Mouse (Mus musculus): Measurements from ENCODE around the gene Gm20671.
"Not testable (repeated sequence)": the region's sequence is repeated elsewhere in the genome, so short reads cannot be mapped to it uniquely, and the experiment has no call there.

Gene Gm20671

DNA sequence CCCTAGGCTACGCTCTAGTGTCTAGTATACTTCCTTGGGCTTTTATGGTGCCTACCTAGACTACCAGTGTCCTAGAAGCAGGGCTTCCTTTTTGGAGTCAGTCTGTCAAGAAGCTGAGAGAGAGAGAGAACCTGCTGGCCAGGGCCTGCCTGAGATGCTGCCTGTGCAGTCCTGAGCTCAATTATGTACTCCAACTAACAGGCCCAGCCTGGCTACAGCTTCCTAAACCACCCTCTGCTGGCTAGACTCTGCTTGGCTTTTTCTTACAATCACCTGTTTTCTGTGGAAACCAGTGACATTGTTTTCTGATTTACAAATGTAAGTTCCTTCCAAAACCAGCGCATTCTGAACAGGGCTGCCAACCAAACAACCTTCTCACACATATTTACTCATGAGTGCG is 86.8 kb downstream of the Gm20671 start:
- ATAC-seq (ENCODE audit: insufficient number of reproducible peaks, low FRiP score, low TSS enrichment) = no peak

DNA sequence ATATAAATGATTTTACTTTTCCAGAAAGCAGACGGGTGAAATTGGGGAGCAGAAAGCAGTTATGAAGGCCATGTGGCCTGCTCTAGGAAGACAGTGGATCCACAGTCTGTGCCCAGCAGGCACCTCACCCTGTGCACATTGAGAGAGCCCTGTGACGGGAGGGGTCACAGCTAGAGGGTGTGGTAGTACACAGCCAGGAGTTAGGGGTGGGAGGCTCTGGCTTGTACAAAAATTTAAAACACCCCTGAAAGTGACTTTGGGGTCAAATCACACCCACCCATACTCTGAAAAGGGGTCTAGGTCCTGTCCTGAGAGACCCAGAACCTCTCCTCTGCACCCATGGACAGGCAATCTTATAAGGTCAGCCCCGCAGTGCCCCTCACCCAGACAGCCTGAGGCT is 90.1 kb downstream of the Gm20671 start:
- ATAC-seq (ENCODE audit: insufficient number of reproducible peaks, low FRiP score, low TSS enrichment) = not testable (repeated sequence)

DNA sequence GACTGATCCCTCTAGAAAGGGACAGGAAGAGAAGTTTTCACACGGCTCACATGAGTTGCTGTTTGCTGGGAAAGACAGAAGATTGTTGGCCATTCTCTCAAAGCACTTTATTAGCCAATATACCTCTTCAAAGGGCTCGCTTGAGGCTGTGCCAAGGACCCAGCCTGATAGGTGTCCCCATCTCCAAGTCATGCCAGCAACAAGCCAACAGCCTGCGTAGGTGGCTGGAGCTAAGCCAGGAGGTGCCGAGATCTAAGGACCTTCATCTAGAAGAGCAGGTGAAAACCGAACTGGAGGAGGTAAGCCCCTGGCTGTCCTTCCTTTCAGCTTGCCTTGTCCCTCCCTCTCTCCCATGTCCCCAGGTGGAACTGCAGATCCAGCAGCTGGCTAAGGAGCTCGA is 91.1 kb downstream of the Gm20671 start:
- no peak for ATAC-seq (ENCODE audit: insufficient number of reproducible peaks, low FRiP score, low TSS enrichment)

DNA sequence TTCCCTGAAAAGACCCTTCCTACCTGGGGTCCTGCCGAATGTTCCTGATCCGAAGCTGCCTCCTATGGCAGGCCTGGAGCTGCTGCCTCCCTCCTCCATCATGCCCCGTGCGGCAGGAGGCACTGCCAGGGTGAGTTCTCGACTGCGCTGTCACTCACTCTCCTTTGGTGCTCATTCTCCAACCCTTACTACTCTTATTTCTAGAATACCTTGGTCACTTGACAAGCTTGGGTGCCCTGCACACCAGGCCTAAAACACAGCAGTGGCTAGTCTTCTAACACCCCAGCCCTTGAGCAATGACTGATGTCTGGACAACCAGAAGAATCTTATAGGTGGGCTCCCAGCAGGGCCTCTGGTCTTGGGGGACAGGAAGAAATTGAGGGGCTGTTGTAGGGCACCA is 93.0 kb downstream of the Gm20671 start:
- peak; percentile 43; the same call in 1 of the 2 replicates for ATAC-seq (ENCODE audit: insufficient number of reproducible peaks, low FRiP score, low TSS enrichment)

DNA sequence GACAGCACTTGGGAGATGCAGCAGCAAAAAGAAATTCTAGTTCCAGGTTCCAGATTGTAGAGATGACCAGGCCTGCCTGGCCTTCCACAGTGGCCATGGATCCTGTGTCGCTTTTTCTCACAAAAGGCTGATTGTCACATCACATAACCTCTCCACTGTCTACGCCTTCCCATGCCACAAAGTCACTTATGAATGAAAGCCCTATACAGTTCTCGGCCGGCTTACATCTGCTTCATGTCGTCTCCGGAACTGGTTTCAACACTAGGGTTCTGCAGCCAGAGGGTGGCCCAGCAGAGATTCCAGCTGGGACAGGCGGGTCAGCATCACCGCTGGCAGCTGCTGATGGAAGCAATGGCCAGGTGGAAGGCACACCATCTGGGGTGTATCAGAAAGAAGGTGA is 98.1 kb downstream of the Gm20671 start:
- no peak for ATAC-seq (ENCODE audit: insufficient number of reproducible peaks, low FRiP score, low TSS enrichment)

DNA sequence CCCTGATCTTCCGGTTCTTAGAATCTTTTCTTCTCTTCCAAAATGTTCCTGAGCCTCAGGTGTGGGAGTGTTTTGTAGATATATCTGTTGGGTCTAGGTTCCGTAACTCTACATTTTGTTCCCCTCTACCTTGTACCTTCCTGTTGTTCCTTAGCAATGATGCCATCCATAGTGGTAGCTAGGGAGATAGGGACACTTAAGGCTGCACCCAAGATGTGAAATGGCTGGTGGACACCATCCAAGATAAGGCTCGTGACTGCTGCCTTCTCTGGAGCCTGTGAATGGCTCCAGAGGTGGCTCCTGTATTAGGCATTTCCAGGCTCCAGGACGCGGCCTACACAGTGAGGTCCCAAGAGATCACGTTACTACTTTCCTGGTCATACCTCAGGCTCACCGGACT is 98.6 kb downstream of the Gm20671 start:
- no peak for ATAC-seq (ENCODE audit: insufficient number of reproducible peaks, low FRiP score, low TSS enrichment)

DNA sequence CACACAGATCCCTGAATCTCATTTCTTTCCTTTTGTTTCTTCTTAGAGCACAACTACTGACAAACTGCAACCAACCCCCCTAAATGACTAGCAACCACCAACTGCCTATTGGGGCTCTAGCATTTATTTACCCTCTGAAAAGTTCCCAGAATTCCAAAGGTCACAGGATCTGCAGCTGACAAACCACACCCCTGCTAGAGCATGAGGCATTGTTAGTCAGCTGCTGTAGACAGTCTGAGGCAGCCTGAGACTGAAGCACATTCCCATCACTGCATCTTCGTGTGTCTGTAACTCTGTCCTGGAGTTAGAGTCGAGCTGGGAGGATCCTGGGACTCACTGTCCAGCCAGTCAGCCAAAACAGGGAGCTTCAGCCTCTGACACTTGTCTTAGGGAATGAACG is 101.5 kb downstream of the Gm20671 start:
- ATAC-seq (ENCODE audit: insufficient number of reproducible peaks, low FRiP score, low TSS enrichment) = not testable (repeated sequence)

DNA sequence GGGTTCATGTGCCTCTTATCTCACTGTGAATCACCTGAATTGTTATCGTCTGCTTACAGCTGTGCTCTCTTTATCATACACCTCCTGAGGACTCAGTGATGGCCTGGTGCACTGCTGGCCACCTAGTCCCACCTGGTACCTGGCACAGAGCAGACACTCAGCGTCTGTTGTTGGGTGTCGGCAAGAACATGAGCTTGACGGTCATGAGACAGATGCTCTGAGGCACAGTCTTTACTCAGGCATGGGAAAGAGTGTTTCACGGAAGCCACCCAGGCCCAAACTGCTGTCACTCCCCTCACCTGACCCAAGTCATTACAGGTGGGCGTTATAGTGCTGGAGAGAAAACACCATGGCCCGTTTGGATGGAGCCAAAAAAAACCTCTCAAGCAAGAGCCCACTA is 102.9 kb downstream of the Gm20671 start:
- ATAC-seq (ENCODE audit: insufficient number of reproducible peaks, low FRiP score, low TSS enrichment) = no peak

DNA sequence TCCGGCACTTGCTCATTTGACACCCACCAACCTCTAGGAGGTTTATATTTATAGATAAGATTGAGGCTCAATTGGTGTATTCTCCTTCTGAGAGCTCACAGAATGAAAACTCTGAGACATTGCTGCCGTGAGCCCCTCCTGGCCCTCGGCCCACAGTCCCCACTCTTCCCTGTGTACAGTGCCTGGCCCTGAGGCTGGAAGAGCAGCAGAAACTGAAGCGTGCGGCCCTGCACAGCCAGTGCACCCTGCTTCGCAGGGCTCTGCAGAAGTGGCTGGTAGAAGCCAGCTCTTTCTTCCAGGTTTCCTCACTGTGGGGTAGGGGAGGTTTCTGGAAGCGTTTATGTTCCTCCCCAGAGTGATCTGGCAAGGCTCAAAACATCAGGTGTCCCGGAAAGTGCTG is 104.2 kb downstream of the Gm20671 start:
- ATAC-seq (ENCODE audit: insufficient number of reproducible peaks, low FRiP score, low TSS enrichment) = peak; percentile 72; the same call in 1 of the 2 replicates

DNA sequence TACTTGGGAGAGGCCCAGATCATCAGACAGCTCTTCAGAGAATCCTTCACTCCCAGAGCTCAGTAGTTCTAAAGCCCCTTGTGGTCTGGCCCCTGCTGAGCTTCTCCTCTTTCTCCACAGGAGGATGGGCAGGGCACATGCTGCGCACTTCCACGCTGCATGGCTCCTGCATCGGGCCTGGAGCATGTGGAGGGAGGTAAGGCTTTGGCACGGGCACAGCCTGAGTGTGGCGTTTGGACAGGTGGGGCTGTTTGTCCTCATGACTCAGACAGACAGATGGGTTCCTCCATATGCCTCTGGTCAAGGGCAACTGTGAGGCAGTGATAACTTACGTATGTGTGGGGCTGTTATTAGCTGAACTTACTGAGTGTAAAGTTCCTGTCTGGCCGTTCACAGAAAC is 104.6 kb downstream of the Gm20671 start:
- no peak for ATAC-seq (ENCODE audit: insufficient number of reproducible peaks, low FRiP score, low TSS enrichment)

DNA sequence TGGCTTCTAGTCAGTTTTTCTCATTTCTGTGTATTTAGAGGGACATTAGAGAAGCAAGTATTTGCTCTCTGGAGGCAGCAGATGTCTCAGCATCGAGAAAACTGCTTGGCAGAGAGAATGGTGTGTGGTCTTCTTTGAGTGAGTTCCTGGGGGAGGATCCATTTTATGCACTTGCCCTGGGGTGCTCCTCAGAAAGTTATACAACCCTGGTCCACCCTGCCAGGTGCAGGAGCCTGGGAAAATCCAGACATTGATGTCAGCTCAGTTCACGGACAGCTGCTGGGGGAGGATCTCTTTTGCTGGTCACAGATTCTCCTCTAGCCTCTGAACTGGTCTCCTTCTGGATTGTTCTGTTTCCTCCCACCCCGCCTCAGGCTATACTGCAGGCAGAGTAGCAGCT is 105.6 kb downstream of the Gm20671 start:
- no peak for ATAC-seq (ENCODE audit: insufficient number of reproducible peaks, low FRiP score, low TSS enrichment)

DNA sequence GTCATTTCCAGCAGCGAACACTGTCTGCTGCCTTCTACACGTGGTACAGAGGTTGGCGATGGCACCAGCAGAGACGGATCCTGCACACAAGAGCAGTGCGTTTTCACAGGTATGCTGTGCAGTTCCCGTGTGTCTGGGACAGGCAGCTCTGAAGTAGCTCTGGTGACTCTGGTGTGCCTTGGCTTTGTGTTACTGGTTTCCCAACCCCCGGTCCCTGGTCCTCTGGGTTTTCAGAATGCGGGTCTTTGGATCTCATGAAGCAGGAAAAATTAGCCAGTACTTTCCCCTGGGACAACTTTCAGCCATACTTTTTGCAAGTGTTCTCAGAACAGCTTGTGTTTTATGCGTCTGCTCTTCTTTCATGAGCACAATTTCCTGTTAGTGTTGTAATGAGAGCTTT is 106.5 kb downstream of the Gm20671 start:
- ATAC-seq (ENCODE audit: insufficient number of reproducible peaks, low FRiP score, low TSS enrichment) = no peak

DNA sequence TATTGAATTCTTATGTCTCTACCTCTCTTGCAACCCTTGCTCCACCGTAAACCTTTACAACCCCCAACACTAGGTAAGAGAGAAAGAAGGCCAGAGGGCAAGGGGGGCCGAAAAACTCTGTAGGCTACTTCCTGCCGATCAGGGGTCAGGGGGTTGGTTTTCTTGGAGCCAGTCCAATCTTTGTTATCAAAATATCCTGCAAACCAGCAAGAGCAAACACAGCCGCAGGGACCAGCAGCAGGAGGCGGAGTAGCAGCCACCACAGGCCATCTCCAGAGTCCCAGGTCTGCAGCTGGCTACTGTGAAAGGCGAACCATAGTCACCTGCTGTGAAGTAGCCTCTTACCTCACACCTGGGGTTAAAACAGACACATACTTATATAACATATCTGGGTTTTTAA is 108.0 kb downstream of the Gm20671 start:
- ATAC-seq (ENCODE audit: insufficient number of reproducible peaks, low FRiP score, low TSS enrichment) = no peak

DNA sequence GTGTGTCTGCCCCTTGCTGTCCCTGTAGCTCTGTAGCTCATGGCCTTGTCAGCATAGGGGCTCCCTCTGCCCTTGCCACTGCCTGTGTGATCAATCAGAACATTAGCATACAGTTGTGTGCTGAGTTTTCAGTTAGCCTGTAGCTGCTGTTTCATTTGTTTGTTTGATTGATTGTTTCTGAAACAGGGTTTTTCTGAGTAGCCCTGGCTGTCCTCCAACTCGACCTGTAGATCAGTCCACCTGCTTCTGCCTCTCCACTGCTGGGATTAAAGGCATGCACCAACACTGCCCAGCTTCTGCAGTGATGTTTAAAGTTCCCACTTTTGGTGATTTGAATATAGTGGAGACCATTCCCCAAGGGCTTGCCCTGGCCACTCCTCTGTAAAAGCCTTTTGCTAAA is 109.2 kb downstream of the Gm20671 start:
- ATAC-seq (ENCODE audit: insufficient number of reproducible peaks, low FRiP score, low TSS enrichment) = no peak

DNA sequence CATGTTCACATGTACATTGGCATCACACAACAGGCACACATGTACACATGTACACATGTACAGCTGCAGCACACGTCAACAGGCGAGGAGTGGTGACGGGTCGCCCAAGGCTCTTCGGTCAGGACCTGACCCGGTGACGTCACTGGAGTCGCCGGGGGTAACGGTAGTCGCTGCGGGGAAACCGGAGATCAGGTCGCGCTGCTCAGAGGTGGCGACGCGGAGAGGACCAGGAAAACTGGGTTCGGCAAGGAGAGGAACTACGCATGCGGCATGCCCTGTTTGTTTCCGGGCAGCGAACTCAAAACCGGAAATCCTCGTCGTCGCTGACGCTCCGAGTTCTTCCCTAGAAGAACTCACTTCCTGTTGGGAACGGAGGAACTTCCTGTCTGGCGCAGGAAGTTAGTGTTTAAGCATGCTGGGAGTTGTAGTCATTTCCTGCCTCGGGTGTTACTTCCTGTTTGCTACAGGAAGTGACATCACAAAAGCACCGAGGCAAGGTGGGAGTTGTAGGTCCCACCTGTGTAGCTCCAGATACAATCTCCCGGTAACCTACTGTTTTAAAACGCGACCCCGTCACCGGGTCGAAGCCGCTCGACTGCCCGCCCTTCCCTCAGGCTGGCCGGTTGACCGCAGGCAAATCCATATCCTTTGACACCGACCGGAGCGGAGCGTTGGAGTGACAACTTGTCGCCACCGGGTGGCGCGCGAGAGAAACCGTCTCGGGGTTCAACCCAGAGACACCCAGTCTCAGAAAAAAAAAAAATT is 113.0 kb downstream of the Gm20671 start:
- ATAC-seq (ENCODE audit: insufficient number of reproducible peaks, low FRiP score, low TSS enrichment) = peak; percentile 98

DNA sequence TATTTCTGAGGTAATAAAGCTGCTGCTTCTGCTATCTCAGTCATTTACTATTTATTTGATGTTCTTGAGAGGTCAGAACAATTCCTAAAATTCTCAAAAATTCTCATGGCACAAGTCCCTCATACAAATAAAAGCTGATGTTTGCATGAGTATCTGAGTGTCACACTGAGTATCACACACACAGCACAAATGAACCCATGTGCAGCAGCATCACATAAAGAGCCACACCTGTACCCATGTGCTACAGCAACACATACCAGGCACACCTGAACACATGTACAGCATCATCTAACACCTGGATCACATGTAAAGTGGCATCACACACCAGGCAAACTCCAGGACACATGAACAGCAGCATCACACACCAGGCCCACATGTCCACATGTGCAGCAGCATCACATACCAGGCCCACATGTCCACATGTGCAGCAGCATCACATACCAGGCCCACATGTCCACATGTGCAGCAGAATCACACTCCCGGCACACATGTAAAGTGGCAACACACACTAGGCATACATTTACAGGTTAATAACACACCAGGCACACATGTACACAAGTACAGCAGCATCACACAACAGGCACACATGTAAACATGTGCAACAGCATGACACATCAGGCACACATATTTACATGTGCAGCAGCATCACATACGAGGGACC is 113.7 kb downstream of the Gm20671 start:
- peak; percentile 8 for ATAC-seq (ENCODE audit: insufficient number of reproducible peaks, low FRiP score, low TSS enrichment)

DNA sequence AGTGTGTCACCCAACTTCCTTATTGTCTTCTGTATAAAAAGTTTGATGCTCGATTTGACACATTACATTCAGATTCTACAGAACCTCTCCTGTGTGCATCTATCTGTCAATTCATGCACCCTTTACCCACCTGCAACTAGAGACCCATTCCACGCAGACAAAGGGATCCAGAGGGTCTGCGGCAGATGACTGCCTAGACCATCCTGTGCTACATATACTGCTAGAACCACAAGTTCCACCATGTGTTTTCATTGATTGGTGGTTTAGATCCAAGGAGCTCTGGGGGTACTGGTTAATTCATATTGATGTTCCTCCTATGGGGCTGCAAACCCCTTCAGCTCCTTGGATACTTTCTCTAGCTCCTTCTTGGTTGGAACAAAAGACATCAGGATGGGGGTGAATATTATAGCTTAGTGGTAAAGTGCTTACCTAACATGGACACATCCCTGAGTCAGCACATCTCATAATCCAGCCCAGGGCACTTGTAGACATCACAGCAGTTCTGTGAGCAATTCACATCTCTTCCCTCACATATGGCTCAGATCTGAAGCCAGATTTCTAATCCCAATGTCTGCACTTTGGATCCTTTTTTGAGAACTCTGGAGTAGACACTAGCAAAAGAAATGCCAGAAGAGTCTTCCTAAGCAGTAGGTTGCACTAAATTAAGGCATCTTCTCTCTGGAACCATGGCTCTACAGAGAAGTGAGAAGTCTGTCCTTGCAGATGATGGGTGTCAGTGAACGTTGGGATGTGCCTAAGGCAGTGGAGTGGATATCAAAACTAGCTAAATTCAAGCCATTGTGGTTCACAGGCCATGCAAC is 114.5 kb downstream of the Gm20671 start:
- ATAC-seq (ENCODE audit: insufficient number of reproducible peaks, low FRiP score, low TSS enrichment) = no peak

DNA sequence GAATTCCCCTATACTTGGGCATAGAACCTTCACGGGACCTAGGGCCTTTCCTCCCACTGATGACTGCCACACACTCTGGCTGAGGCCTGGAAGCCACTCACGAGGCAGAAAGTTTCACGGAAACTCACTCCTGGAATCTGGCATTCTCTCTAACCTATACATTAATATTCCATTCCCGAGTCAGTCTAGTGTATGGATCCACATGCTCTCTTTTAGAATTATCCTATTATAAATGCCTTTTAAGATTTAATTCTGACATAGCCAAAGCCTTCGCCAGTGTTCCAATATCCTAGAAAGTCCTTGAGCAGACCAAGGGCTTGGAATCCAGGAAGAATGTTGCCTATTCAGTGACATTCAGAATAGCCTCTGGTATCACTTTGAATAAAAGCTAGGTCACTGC is 115.4 kb downstream of the Gm20671 start:
- no peak for ATAC-seq (ENCODE audit: insufficient number of reproducible peaks, low FRiP score, low TSS enrichment)

DNA sequence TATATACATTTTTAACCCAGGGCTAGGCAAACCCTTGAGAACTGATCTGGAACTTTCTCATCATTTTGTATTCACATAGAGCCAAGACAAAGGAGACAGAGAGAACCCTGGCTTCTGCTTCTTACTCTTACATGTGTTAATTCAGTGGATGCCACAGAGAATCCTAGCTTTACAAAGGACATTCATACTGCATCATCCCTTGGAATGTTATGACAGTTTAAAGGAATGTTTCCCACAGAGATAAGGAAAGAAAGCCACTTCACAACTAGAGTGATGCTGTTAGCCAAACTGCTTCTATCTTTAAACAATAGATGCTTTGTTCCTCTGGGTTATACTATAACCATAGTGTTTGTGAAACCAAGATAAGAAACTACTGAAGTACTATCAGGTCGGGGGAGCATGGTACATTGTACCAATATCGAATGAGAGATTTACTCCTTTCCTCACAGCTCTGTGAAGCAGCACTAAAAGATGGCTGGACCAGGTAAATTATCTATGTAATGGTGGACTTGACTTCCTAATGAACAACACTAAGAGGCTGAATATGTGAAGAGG is 120.6 kb downstream of the Gm20671 start:
- no peak for ATAC-seq (ENCODE audit: insufficient number of reproducible peaks, low FRiP score, low TSS enrichment)

DNA sequence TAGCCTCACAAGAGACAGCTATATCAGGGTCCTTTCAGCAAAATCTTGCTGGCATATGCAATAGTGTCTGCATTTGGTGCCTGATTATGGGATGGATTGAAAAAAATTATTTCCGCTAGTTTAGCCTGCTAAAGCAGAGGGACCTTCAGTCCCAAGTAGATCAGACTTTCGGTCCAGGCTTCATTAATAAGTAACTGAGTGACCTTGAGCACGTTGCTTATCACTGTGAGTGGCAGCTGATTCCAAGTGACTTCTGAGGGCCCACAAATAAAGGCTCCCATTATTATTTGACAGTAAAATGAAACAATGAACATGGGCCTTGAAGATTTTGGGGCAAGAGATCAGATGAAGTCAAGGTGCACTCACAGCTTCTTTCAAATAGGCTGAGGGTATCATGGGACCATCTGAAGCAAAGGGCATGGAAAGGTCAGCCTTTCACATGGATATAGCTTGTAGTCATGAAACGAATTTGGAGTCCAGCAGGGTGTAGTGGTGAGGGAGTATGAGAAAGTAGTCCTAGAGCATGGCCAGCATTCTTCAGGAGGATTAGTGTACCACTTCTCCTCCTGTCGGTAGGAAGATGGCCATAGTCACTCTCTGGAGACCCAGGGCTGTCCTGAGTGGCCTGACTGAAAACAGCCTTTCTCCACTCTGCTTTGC is 129.6 kb downstream of the Gm20671 start:
- no peak for ATAC-seq (ENCODE audit: insufficient number of reproducible peaks, low FRiP score, low TSS enrichment)
